Mouse (Mus musculus) heart, postnatal 14 days (tissue): ENCODE measurements around the gene Rpl11. TPM values are rescaled to one million over a fixed set of nuclear protein-coding genes. Genes with fewer than 3 reads are reported as not detected.

ENCODE experiments used
- DNase-seq, 2 experiments: peaks; one replicate each; pipeline ENCODE4 v3.0.0; 2021 to 2022
- intact Hi-C: fragments of 180-260 bp; cut with DNase I; formaldehyde crosslinking; loops from one replicate; pipeline ENCODE4 v1.15.1; 2025
- total RNA-seq, 2 experiments: library from RNA; stranded (reverse); gene quantifications; 2 replicates each; pipeline ENCODE4 v1.2.3; 2021

Gene Rpl11
- total RNA-seq, 2 experiments from 2014 or later: 257 to 279 TPM

DNA sequence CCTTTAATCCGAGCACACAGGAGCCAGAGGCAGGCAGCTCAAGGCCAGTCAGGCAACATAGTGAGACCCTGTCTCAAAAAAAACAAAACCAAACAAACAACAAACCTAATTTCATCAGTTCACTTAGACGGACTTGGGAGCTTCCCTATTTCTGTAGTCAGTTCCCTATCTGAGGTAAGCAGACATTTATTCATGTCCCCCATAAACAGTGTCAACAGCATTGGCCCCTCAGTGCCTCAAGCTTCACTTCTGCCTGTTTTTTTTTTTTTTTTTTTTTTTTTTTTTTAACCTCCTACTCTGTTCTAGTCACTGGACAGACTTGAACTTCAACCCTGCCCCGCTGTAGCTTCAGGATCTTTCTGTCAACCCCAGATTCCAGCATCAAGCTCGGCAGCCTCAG is 18.1 kb downstream of the Rpl11 start:
- DNase-seq: no peak
- intact Hi-C loops: no loop called here

DNA sequence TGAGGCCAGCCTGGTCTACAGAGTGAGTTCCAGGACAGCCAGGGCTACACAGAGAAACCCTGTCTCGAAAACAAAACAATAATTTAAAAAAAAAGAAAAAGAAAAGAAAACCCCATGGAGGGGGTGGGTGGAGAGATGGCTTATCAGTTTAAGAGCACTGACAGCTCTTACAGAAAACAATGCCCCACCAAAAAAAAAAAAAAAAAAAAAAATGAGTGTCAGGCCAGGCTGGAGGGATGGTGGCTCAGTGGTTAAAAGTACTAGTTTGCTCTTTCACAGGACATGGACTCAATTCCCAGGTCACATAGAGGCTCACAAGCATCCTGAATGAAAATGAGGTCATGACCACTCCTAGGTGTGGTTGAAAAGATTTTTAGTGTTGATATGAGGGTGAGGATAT is 20.0 kb downstream of the Rpl11 start:
- DNase-seq: no peak
- intact Hi-C loops: no loop called here

GRCm38 (mm10) chr4:136030968-136031909 is 22.0 kb downstream of the Rpl11 start:
- peak; percentile 29 to 53 for DNase-seq
- intact Hi-C loops: no loop called here

- DNase-seq: no peak
- intact Hi-C loops: no loop called here
These were observed 24.5 kb downstream of the Rpl11 start for GRCm38 (mm10) chr4:136028689-136029088.

GRCm38 (mm10) chr4:136028132-136028564 is 25.1 kb downstream of the Rpl11 start:
- intact Hi-C loops: no loop called here
- DNase-seq: no peak

- intact Hi-C loops: no loop called here
These were observed 25.7 kb downstream of the Rpl11 start for GRCm38 (mm10) chr4:136027416-136028131.

DNA sequence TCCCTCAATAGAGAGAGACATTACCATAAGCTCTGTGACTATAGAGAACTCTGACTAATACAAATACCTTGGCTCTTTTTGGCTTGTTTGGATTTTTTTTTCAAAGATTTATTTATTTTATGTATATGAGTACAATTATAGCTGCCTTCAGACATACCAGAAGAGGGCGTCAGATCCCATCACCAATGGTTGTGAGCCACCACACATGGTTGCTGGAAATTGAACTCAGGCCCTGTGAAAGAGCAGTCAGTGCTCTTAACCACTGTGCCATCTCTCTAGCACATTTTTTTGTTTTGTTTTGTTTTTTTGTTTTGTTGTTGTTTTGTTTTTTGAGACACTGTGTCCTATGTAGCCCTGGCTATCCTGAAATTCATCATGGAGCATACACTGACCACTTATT is 27.9 kb downstream of the Rpl11 start:
- intact Hi-C loops: no loop called here
- no peak for DNase-seq

More at GRCm38 (mm10) chr4:136027416-136028131, 25.7 kb downstream of the Rpl11 start:
- no peak for DNase-seq

GRCm38 (mm10) chr4:136022924-136023323 is 30.3 kb downstream of the Rpl11 start:
- intact Hi-C loops: no loop called here
- peak in 1 of 2 experiments; percentile 16 for DNase-seq

GRCm38 (mm10) chr4:136021549-136022047 is 31.6 kb downstream of the Rpl11 start, which contains the start of gene Eloa:
Eloa (minus strand) TSS chr4:136021763.
- intact Hi-C loops: loop anchor here (2.0 kb wide), 1 partner anchor 31 kb away; the partner anchor contains the start of gene Rpl11
- DNase-seq: peak; percentile 100

DNA sequence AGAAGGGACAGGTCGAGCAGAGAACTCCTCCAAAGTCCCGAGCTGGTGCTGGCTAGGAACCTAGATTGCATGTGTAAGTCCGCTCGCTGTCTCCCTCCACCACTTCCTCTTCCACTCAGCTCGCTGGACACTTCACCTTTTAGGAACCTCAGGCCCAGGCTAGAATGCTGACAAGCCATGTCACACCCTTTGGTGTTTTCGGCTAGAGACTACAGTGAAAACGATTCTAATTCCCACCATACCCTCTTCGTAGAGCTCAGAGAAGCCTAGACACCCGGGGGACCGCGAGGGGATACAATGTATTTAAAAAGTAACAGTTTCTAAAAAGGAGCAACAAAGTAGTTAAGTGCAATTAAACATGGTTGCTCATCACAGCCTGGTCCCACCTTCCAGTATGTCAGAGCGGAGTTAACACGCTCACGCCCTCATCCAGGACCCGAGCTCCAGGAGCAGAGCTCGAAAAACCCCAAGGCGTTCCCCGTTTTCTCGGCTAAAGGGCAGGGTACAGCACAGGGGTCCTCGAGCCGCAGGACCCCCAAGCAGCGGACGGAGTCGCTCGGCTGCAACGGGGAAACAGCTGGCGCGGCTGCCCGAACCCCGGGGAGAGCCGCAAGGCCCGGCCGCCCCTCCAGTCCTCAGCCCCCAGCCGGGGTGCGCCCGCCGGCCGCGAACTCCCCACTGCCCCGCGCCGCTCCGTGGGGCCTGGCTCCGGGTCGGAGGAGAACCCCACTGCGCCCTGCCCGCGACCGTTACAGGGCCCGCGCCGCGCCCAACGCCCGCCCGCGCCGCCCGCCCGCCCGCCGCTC is 32.3 kb downstream of the Rpl11 start:
- DNase-seq: peak in 1 of 2 experiments; percentile 21
- intact Hi-C loops: loop anchor here (2.0 kb wide), 1 partner anchor 32 kb away; the partner anchor contains the start of gene Rpl11

GRCm38 (mm10) chr4:136016059-136016602 is 37.1 kb downstream of the Rpl11 start:
- intact Hi-C loops: no loop called here

GRCm38 (mm10) chr4:136010586-136010985 is 42.6 kb downstream of the Rpl11 start:
- DNase-seq: no peak
- intact Hi-C loops: no loop called here

More at GRCm38 (mm10) chr4:136016059-136016602, 37.1 kb downstream of the Rpl11 start:
- no peak for DNase-seq

- intact Hi-C loops: no loop called here
These were observed 44.3 kb downstream of the Rpl11 start for GRCm38 (mm10) chr4:136008782-136009447.

DNA sequence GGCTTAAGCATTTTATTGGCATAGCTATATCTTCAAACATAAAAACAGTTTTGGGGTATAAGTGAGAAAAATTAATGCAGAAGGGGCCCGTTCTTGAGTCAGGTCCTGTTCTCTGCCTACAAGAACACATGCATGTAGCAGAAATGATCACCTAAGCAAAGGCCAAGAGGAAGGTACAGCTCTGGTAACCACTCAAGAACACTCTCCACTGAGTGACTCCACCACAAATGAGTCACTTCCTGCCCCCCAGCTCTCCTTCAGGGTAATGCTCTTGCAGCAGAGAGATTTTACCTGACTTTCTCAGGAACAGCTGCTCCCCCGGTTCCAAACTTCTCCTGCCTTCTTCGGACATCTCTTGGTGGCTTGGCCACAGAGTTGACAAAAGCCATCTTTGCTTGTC is 46.4 kb downstream of the Rpl11 start:
- no peak for DNase-seq
- intact Hi-C loops: no loop called here

More at GRCm38 (mm10) chr4:136008782-136009447, 44.3 kb downstream of the Rpl11 start:
- no peak for DNase-seq

DNA sequence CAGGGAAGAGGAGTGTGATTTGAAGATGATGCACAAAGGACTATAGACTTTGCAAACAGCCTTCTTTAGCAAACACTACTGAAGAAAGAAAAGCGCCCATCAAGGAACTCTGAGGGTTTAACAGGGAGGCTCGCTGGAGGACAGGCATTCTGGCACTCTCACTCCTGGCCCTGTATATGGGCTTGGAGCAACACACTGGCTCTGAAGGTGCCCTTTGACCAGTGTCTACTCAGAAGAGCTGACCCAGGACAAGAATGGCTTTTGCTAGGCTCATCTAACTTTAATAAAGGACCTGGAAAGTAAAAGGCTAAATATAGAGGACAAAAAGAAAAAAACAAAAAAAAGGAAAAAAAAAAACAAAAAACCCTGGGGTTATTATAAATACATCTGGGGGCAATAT is 48.3 kb downstream of the Rpl11 start:
- intact Hi-C loops: no loop called here

GRCm38 (mm10) chr4:136004107-136004675 is 49.0 kb downstream of the Rpl11 start:
- intact Hi-C loops: no loop called here
- DNase-seq: no peak

More for the DNA sequence above, 48.3 kb downstream of the Rpl11 start:
- no peak for DNase-seq

DNA sequence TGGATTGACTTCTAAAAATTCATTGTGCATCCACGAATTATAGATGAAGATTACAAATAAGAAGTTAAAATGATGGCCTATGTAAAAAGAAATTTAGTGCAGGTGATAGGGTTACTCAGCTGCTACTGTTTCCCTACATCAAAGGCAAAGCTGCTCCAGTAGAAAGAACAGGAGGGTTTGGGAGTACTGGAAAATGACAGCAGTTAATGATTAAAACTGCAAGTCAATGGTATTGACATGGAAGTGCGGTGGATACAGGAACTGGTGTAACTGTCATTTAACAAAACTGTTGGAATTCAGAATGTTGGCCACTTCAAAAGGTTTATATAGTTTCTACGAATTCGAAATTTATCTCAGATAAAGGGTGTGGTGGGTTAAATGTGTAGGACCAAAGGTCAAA is 58.1 kb downstream of the Rpl11 start:
- DNase-seq: no peak
- intact Hi-C loops: no loop called here

- no peak for DNase-seq
- intact Hi-C loops: no loop called here
These were observed 59.3 kb downstream of the Rpl11 start for GRCm38 (mm10) chr4:135993941-135994340.

GRCm38 (mm10) chr4:135987714-135988113 is 65.5 kb downstream of the Rpl11 start:
- DNase-seq: no peak
- intact Hi-C loops: loop anchor here (5.0 kb wide), 1 partner anchor 65 kb away; the partner anchor contains the start of gene Rpl11
